Mouse (Mus musculus): ENCODE results near the gene Ablim1. TPM values are rescaled to one million over a fixed set of nuclear protein-coding genes. Genes with fewer than 3 reads are reported as not detected.
A peak's percentile ranks its signal among the peaks of the same experiment; 100 is the strongest.

Ablim1 gene
- polyA plus RNA-seq, 1 experiment from 2014 or later = 12.4 TPM

DNA sequence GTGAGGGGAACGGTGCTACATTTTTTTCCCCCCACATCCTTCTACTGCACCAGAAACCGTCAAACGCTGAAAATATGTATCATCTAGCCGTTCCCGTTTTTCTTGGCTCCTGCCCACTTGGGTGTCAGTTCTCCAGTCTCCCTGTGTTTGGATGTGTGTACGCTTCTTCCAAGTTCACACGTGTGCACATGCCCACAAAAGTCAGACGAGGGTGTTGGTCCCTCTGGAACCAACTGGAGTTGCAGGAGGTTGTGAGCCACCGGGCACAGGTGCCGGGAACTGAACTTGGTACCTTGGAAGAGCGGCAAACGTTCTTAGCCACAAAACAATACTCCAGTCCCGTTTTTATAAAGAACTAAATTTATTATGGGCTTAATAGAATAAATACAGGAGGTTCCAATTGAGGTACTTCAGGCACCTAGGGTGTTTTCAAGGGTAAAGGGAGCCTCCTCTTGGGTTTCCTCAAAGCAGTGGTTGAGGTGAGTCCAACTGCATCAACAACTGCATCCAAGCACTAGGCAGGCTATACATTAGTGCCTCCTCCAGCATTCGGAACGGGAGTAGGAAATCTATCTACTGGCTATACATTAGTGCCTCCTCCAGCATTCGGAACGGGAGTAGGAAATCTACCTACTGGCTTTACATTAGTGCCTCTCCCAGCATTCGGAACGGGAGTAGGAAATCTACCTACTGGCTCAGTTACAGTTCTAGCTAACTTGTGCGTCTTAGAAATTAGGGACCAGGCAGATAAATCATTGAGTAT, 44.3 kb upstream of the Ablim1 start:
- ATAC-seq (ENCODE audit: low read depth) = no peak
- peaks cover 62% of the 10 kb centered on the region for H3K4me1 ChIP-seq (ENCODE audit: control insufficient read depth, low read depth, low read length)
- 62% methylated on average over 20 of the region's 20 CpGs for WGBS (ENCODE audit: insufficient replicate concordance)
- no peaks in the 10 kb centered on the region for H3K36me3 ChIP-seq (ENCODE audit: control insufficient read depth, insufficient read depth)
- peak overlapping the region; percentile 98 for H3K4me3 ChIP-seq (ENCODE audit: low read depth, low read length)
- peak overlapping the region; percentile 62 for H3K9ac ChIP-seq (ENCODE audit: low read depth, low read length)
- H3K4me2 ChIP-seq (ENCODE audit: low read depth, low read length) = peak overlapping the region; percentile 94
- no peaks in the 10 kb centered on the region for H3K9me3 ChIP-seq (replicated peaks; ENCODE audit: control insufficient read depth, low read length)
- peak overlapping the region; percentile 51 for H3K27ac ChIP-seq (ENCODE audit: low read length)
- H3K27me3 ChIP-seq (ENCODE audit: control insufficient read depth, insufficient read depth, low read depth, low read length) = no peaks in the 10 kb centered on the region

DNA sequence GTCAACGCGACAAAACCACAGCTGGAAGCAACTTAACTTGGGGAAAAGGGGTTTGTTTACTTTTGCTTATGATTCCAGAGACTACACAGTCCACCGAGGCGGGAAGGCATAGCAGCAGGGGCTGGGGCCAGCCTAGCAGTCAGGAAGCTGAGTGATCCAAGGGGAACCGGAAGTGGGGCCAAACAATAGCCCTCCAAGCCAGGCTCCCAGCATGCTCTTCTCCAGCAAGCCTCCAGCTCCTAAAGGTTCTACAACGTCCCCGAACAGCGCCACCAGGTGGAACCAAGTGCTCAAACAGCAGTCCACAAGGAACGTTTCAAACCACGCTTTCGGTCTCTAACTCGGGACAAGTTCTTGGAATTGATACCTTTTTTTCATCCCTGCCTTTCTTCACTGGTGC, 43.6 kb upstream of the Ablim1 start:
- peak overlapping the region; percentile 58 for H3K9ac ChIP-seq (ENCODE audit: low read depth, low read length)
- no peak for ATAC-seq (ENCODE audit: low read depth)

DNA sequence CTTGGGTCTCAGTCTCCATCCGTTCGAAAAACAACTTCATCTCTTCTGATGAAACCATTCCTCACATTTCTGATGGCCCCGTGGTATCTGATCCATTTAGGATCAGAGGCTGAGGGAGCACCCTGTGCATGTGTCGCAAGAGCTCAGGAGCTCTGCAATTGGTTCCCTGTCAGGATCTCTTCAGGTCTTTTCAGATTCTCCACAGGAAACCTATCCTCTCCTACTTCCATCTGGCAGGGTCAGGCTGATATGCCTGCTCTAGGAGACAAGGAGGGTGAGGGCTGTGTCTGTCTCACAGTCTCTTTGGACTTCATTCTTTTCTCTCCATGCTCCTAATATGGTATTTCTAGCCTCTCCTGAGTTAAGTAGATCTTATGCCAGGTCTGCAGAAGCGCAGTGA, 43.1 kb upstream of the Ablim1 start:
- Histone ChIP-seq H3K9me3 (replicated peaks; ENCODE audit: control insufficient read depth, low read length) (no peaks in the 10 kb centered on the region), H3K4me3 (ENCODE audit: low read depth, low read length) (peak overlapping the region; percentile 98), H3K9ac (ENCODE audit: low read depth, low read length) (peak overlapping the region; percentile 58), H3K27me3 (ENCODE audit: control insufficient read depth, insufficient read depth, low read depth, low read length) (no peaks in the 10 kb centered on the region), H3K27ac (ENCODE audit: low read length) (peak overlapping the region; percentile 51), H3K36me3 (ENCODE audit: control insufficient read depth, insufficient read depth) (no peaks in the 10 kb centered on the region), H3K4me2 (ENCODE audit: low read depth, low read length) (peak overlapping the region; percentile 94), H3K4me1 (ENCODE audit: control insufficient read depth, low read depth, low read length) (peaks cover 53% of the 10 kb centered on the region)
- WGBS (ENCODE audit: insufficient replicate concordance) = 74% methylated on average over 5 of the region's 5 CpGs
- ATAC-seq (ENCODE audit: low read depth) = no peak

More for the DNA sequence above, 43.6 kb upstream of the Ablim1 start:
- no peaks in the 10 kb centered on the region for H3K9me3 ChIP-seq (replicated peaks; ENCODE audit: control insufficient read depth, low read length)
- no peaks in the 10 kb centered on the region for H3K27me3 ChIP-seq (ENCODE audit: control insufficient read depth, insufficient read depth, low read depth, low read length)
- no peaks in the 10 kb centered on the region for H3K36me3 ChIP-seq (ENCODE audit: control insufficient read depth, insufficient read depth)
- H3K27ac ChIP-seq (ENCODE audit: low read length) = peak overlapping the region; percentile 51
- peak overlapping the region; percentile 94 for H3K4me2 ChIP-seq (ENCODE audit: low read depth, low read length)
- H3K4me1 ChIP-seq (ENCODE audit: control insufficient read depth, low read depth, low read length) = peaks cover 58% of the 10 kb centered on the region
- H3K4me3 ChIP-seq (ENCODE audit: low read depth, low read length) = peak overlapping the region; percentile 98
- WGBS (ENCODE audit: insufficient replicate concordance) = 21% methylated on average over 12 of the region's 12 CpGs

DNA sequence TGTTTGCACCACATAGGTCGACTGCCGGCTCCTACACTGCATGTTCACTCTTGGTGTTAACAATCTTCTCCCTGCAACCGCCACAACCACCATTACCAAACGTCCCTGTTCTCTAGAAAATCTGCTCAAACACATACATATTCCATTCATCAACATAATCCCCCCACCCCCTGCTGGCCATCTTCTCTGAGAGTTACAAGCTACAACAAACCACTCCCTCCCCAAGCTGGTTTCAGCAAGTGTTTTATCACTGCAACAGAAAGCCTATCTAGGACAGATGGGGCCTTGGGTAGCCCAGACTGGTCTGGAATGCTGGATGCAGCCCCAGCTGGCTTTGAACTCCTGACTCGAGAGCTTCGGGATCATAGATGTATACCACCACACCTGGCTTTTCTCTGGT, 42.5 kb upstream of the Ablim1 start:
- Histone ChIP-seq H3K4me1 (ENCODE audit: control insufficient read depth, low read depth, low read length) (peaks cover 48% of the 10 kb centered on the region), H3K27me3 (ENCODE audit: control insufficient read depth, insufficient read depth, low read depth, low read length) (no peaks in the 10 kb centered on the region), H3K4me3 (ENCODE audit: low read depth, low read length) (no peak overlapping the region), H3K36me3 (ENCODE audit: control insufficient read depth, insufficient read depth) (no peaks in the 10 kb centered on the region), H3K27ac (ENCODE audit: low read length) (no peak overlapping the region), H3K9me3 (replicated peaks; ENCODE audit: control insufficient read depth, low read length) (no peaks in the 10 kb centered on the region), H3K4me2 (ENCODE audit: low read depth, low read length) (0 out of 2 replicates have a peak overlapping the region, but pooled peaks have one; percentile 94), H3K9ac (ENCODE audit: low read depth, low read length) (no peak overlapping the region)
- WGBS (ENCODE audit: insufficient replicate concordance) = 69% methylated on average over 6 of the region's 6 CpGs
- ATAC-seq (ENCODE audit: low read depth) = no peak

DNA sequence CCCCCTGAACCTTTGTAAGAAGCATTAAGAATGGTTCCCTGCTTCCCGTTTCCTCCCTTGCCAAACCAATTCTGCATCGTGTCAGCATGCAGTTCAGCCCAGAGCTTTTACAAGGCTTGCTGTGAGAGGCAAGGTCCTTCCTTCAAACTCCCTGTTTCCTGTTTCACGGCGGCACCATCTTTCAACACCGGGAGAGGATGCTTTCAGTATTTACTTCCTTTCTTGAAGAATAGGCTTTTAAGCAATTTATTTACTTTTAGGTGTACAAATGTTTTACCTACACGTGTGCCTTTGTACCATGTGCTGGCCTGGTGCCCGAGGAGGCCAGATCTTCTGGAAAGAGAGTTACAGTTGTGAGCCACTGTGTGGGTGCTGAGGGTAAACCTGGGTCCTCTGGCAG, 41.6 kb upstream of the Ablim1 start:
- no peaks in the 10 kb centered on the region for H3K27me3 ChIP-seq (ENCODE audit: control insufficient read depth, insufficient read depth, low read depth, low read length)
- ATAC-seq (ENCODE audit: low read depth) = no peak
- H3K27ac ChIP-seq (ENCODE audit: low read length) = peak overlapping the region; percentile 61
- peaks cover 48% of the 10 kb centered on the region for H3K4me1 ChIP-seq (ENCODE audit: control insufficient read depth, low read depth, low read length)
- no peak overlapping the region for H3K4me3 ChIP-seq (ENCODE audit: low read depth, low read length)
- no peaks in the 10 kb centered on the region for H3K36me3 ChIP-seq (ENCODE audit: control insufficient read depth, insufficient read depth)
- 30% methylated on average over 7 of the region's 7 CpGs for WGBS (ENCODE audit: insufficient replicate concordance)
- H3K9ac ChIP-seq (ENCODE audit: low read depth, low read length) = no peak overlapping the region
- no peaks in the 10 kb centered on the region for H3K9me3 ChIP-seq (replicated peaks; ENCODE audit: control insufficient read depth, low read length)
- H3K4me2 ChIP-seq (ENCODE audit: low read depth, low read length) = peak overlapping the region; percentile 39; the same call in 1 of the 2 replicates

DNA sequence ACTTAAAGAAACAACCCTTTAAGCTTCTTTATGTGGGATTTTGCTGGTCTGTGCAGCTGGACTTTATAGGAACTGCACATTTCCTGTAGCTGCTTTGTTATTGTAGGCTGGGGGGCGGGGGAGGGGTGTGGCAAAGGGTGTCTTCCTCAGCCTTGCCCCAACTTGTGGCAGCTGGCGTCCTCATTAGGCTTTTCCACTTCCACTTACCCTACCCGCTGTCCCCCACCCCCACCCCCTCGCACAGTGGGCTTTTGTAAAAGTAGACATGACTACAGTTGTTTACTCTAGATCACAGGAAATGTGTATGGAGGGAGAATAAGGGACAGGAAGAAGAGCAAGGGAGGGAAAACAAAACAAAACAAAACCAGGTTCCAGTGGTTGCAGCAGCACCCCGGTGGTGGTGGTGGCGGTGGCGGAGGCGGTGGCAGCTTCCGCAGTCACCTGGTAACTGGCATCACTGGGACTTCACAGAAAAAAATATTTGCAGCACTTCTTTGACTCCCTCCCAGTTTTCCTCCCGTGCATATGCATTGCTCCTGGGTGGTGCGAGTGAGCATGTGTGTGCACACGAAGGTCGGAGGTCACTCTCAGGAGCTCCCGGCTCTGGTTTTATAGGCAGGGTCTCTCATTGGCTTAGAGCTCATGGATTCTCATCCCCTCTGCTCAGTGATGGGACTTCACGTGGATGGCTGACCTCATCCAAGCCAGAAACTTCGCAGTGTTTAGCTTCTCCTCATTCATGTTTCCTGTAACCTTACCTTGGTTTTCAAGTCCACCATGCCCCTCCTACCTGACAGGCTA, 40.9 kb upstream of the Ablim1 start:
- Histone ChIP-seq H3K9ac (ENCODE audit: low read depth, low read length) (no peak overlapping the region), H3K4me2 (ENCODE audit: low read depth, low read length) (peak overlapping the region; percentile 39), H3K9me3 (replicated peaks; ENCODE audit: control insufficient read depth, low read length) (no peaks in the 10 kb centered on the region), H3K36me3 (ENCODE audit: control insufficient read depth, insufficient read depth) (no peaks in the 10 kb centered on the region), H3K4me3 (ENCODE audit: low read depth, low read length) (peak overlapping the region; percentile 20; the same call in 1 of the 2 replicates), H3K4me1 (ENCODE audit: control insufficient read depth, low read depth, low read length) (peaks cover 48% of the 10 kb centered on the region), H3K27ac (ENCODE audit: low read length) (peak overlapping the region; percentile 61), H3K27me3 (ENCODE audit: control insufficient read depth, insufficient read depth, low read depth, low read length) (no peaks in the 10 kb centered on the region)
- 27% methylated on average over 16 of the region's 16 CpGs for WGBS (ENCODE audit: insufficient replicate concordance)
- peak; percentile 14; the same call in 1 of the 2 replicates for ATAC-seq (ENCODE audit: low read depth)

DNA sequence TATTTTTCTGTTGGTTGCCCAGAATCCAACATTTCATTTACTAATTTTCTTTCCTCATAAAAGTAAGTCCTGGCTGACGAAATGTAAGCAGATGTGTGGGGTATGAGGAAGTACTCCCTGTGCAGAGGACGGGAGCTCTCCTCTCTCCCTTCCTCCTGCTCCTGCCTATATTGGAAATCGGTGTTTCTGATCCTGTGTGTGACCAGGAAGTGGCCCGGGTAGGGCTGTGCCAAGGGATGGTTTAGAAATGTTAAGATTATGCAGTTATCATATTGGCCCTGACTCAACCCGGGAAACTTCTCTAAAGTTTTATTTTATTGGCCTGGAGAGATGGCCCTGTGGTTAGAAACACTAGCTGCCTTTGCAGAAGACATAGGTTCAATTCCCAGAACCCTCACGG, 40.0 kb upstream of the Ablim1 start:
- no peak for ATAC-seq (ENCODE audit: low read depth)
- Histone ChIP-seq H3K4me3 (ENCODE audit: low read depth, low read length) (no peak overlapping the region), H3K4me1 (ENCODE audit: control insufficient read depth, low read depth, low read length) (peaks cover 41% of the 10 kb centered on the region), H3K36me3 (ENCODE audit: control insufficient read depth, insufficient read depth) (no peaks in the 10 kb centered on the region), H3K27ac (ENCODE audit: low read length) (no peak overlapping the region), H3K27me3 (ENCODE audit: control insufficient read depth, insufficient read depth, low read depth, low read length) (no peaks in the 10 kb centered on the region), H3K9ac (ENCODE audit: low read depth, low read length) (no peak overlapping the region), H3K4me2 (ENCODE audit: low read depth, low read length) (no peak overlapping the region), H3K9me3 (replicated peaks; ENCODE audit: control insufficient read depth, low read length) (no peaks in the 10 kb centered on the region)
- WGBS (ENCODE audit: insufficient replicate concordance) = 56% methylated on average over 6 of the region's 6 CpGs

DNA sequence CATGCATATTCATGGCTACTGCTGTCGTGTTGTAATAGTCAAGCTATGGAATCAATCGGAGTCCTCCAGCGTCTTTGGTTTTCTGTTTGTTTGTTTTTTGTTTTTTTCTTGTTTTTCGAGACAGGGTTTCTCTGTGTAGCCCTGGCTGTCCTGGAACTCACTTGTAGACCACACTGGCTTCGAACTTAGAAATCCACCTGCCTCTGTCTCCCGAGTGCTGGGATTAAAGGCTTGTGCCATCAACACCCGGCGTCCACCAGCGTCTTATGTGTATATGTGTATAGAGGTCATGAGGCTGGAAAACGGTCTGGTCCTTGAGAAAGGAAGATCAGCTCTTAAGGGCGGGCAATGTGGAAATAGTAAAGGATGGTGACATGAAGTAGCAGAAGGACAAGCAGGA, 39.3 kb upstream of the Ablim1 start:
- H3K4me2 ChIP-seq (ENCODE audit: low read depth, low read length) = no peak overlapping the region
- no peaks in the 10 kb centered on the region for H3K9me3 ChIP-seq (replicated peaks; ENCODE audit: control insufficient read depth, low read length)
- no peak overlapping the region for H3K27ac ChIP-seq (ENCODE audit: low read length)
- no peak overlapping the region for H3K9ac ChIP-seq (ENCODE audit: low read depth, low read length)
- H3K27me3 ChIP-seq (ENCODE audit: control insufficient read depth, insufficient read depth, low read depth, low read length) = no peaks in the 10 kb centered on the region
- no peak for ATAC-seq (ENCODE audit: low read depth)
- H3K4me3 ChIP-seq (ENCODE audit: low read depth, low read length) = no peak overlapping the region
- no peaks in the 10 kb centered on the region for H3K36me3 ChIP-seq (ENCODE audit: control insufficient read depth, insufficient read depth)
- WGBS (ENCODE audit: insufficient replicate concordance) = 82% methylated on average over 11 of the region's 11 CpGs
- H3K4me1 ChIP-seq (ENCODE audit: control insufficient read depth, low read depth, low read length) = peaks cover 34% of the 10 kb centered on the region

DNA sequence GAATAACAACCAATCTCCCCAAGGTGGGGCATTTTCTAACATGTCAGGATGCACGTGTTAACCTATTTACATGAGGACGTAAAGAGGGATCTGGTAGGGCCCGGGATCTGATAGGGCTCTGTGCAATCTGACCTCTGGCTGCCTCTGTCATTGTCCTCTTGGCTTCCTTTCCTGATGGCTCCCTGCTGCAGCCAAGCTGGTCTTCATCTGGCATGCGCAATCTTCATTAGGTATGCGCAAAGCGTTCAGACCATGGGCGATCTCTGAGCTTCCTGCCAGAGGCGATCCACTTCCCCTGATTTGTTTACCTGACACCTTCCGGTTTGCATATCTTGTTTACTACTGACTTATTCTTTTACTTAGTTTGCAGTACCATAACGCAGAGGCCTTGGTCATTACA, 38.5 kb upstream of the Ablim1 start:
- no peaks in the 10 kb centered on the region for H3K36me3 ChIP-seq (ENCODE audit: control insufficient read depth, insufficient read depth)
- no peak overlapping the region for H3K9ac ChIP-seq (ENCODE audit: low read depth, low read length)
- H3K4me2 ChIP-seq (ENCODE audit: low read depth, low read length) = no peak overlapping the region
- H3K27me3 ChIP-seq (ENCODE audit: control insufficient read depth, insufficient read depth, low read depth, low read length) = no peaks in the 10 kb centered on the region
- no peak overlapping the region for H3K4me3 ChIP-seq (ENCODE audit: low read depth, low read length)
- WGBS (ENCODE audit: insufficient replicate concordance) = 76% methylated on average over 10 of the region's 10 CpGs
- ATAC-seq (ENCODE audit: low read depth) = no peak
- no peak overlapping the region for H3K27ac ChIP-seq (ENCODE audit: low read length)
- peaks cover 26% of the 10 kb centered on the region for H3K4me1 ChIP-seq (ENCODE audit: control insufficient read depth, low read depth, low read length)
- no peaks in the 10 kb centered on the region for H3K9me3 ChIP-seq (replicated peaks; ENCODE audit: control insufficient read depth, low read length)
